Mouse (Mus musculus) lung, adult 2 months (tissue): ENCODE results near the gene Tmtc4.

Source experiments
- CTCF ChIP-seq: fragments of 200-500 bp; IDR thresholded peaks from 2 replicates; pipeline ENCODE4 v1.5.1; 2011; ENCODE audit warnings: mild to moderate bottlenecking, low read length, control low read depth; ENCODE audit not compliant: insufficient read depth
- POLR2A ChIP-seq: fragments of 200-500 bp; IDR thresholded peaks from 2 replicates; pipeline ENCODE4 v1.6.1; 2011; ENCODE audit warnings: low read depth, mild to moderate bottlenecking, control low read depth, low read length, borderline replicate concordance; ENCODE audit errors: extremely low read depth

DNA sequence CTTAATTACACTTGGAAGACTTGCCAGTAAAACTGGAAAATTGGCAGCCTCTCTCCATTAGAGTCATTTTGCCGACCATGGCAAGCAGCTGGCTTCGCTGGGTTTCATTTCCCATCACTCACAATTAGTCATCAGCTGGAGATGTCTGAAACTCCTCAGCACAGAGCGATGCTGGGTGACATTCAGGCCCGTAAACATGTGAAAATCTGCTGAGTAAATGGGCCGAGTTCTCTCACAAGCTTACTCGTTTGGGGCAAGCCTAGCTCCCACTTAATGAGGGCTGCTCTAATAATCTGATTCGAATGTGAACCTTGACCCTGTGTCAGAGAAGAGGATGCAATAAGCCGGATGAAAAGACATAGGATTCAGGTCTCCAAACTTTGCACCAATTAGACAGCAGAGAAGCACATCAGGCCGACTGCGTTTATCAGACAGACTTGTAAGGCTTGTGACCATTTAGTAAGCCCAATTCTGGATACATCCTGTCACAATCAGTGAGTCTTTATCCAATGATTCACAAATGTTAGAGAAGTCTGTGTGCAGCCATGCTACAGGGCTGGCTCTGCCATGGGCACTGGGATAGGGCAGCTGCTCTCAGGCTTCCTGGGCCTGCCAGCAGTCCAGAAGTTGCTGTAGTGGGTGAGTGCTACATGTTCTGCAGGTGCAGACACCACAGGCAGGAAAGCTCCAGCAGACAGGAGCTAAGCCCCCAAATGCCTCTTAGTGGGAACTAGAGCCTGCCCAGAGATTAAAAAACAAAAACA lies 99.8 kb downstream of the Tmtc4 start:
- TF ChIP-seq POLR2A (no peak), CTCF (no peak)
